Mouse (Mus musculus) liver, adult 2 months (tissue): ENCODE measurements around the gene Col4a1.

Source experiments
- CTCF ChIP-seq: fragments of 200-500 bp; IDR thresholded peaks from 2 replicates; pipeline ENCODE4 v1.5.1; 2011; ENCODE audit warnings: low read depth, low read length, control low read depth
- POLR2A ChIP-seq: fragments of 200-500 bp; IDR thresholded peaks from 2 replicates; pipeline ENCODE4 v1.6.1; 2011; ENCODE audit warnings: low read length, control low read depth; ENCODE audit not compliant: insufficient read depth; ENCODE audit errors: extremely low read depth

- TF ChIP-seq CTCF (no peak), POLR2A (no peak)
Observed at GRCm38 (mm10) chr8:11351355-11351754, 38.7 kb upstream of the Col4a1 start.
